Mouse (Mus musculus) cerebellum, adult 2 months (tissue): ENCODE data around the gene Zbtb45.

ENCODE experiments used
- CTCF ChIP-seq: fragments of 200-500 bp; IDR thresholded peaks from 2 replicates; pipeline ENCODE4 v1.5.1; 2011; ENCODE audit warnings: low read depth, mild to moderate bottlenecking, control low read depth, low read length, moderate library complexity, borderline replicate concordance; ENCODE audit not compliant: insufficient read depth
- POLR2A ChIP-seq: fragments of 200-500 bp; IDR thresholded peaks from 2 replicates; pipeline ENCODE4 v1.6.1; 2011; ENCODE audit warnings: low read length, control low read depth, borderline replicate concordance; ENCODE audit not compliant: insufficient read depth

- TF ChIP-seq POLR2A (no peak), CTCF (no peak)
Observed at GRCm38 (mm10) chr7:12966104-12966845, 43.6 kb downstream of the Zbtb45 start.
